Mouse (Mus musculus): ENCODE results near the gene Ghsr.

Gene Ghsr

GRCm38 (mm10) chr3:27411286-27411685 is 40.1 kb downstream of the Ghsr start:
- no peak for DNase-seq (ENCODE audit: low spot score in 2 of 2)

- no peak for DNase-seq (ENCODE audit: low spot score in 2 of 2)
These were observed 42.4 kb downstream of the Ghsr start for GRCm38 (mm10) chr3:27413566-27413965.

GRCm38 (mm10) chr3:27416786-27417185 is 45.6 kb downstream of the Ghsr start:
- no peak for DNase-seq (ENCODE audit: low spot score in 2 of 2)

GRCm38 (mm10) chr3:27418602-27419001 is 47.5 kb downstream of the Ghsr start:
- no peak for DNase-seq (ENCODE audit: low spot score in 2 of 2)

GRCm38 (mm10) chr3:27421980-27422379 is 50.8 kb downstream of the Ghsr start:
- DNase-seq (ENCODE audit: low spot score in 2 of 2), result no peak

GRCm38 (mm10) chr3:27422521-27422920 is 51.4 kb downstream of the Ghsr start:
- no peak for DNase-seq (ENCODE audit: low spot score in 2 of 2)

- no peak for DNase-seq (ENCODE audit: low spot score in 2 of 2)
These were observed 53.0 kb downstream of the Ghsr start for GRCm38 (mm10) chr3:27424049-27424667.

GRCm38 (mm10) chr3:27427406-27427805 is 56.3 kb downstream of the Ghsr start:
- DNase-seq (ENCODE audit: low spot score in 2 of 2), result no peak
